Mouse (Mus musculus) midbrain, embryonic 16.5 days (tissue): ENCODE data around the gene Wbp2nl. TPM values are rescaled to one million over a fixed set of nuclear protein-coding genes. Genes with fewer than 3 reads are reported as not detected.

Experiments
- ATAC-seq: fragments of 200-750 bp; cut with Nextera tagmentation; 2 replicates; pipeline ENCODE4 v1.8.0; 2017; ENCODE audit warnings: moderate TSS enrichment
- H3K27ac ChIP-seq: fragments of 300-500 bp; sonication (generic); 2 replicates; pipeline ENCODE4 v1.5.1; 2014; ENCODE audit warnings: mild to moderate bottlenecking, low read length, mixed read lengths
- H3K27me3 ChIP-seq: fragments of 300-500 bp; sonication (generic); 2 replicates; pipeline ENCODE4 v1.6.1; 2014; ENCODE audit warnings: low read depth, low read length, mixed read lengths; ENCODE audit not compliant: control insufficient read depth, insufficient read depth
- H3K36me3 ChIP-seq: fragments of 300-500 bp; sonication (generic); 2 replicates; pipeline ENCODE4 v1.6.1; 2014; ENCODE audit warnings: mild to moderate bottlenecking, low read length, moderate library complexity, mixed read lengths; ENCODE audit not compliant: control insufficient read depth, insufficient read depth
- H3K4me1 ChIP-seq: fragments of 300-500 bp; sonication (generic); 2 replicates; pipeline ENCODE4 v1.6.1; 2014; ENCODE audit warnings: mild to moderate bottlenecking, low read length, mixed read lengths; ENCODE audit not compliant: control insufficient read depth, insufficient read depth
- H3K4me2 ChIP-seq: fragments of 300-500 bp; sonication (generic); 2 replicates; pipeline ENCODE4 v1.6.1; 2014; ENCODE audit warnings: mild to moderate bottlenecking, low read length, mixed read lengths
- H3K4me3 ChIP-seq: fragments of 300-500 bp; sonication (generic); 2 replicates; pipeline ENCODE4 v1.5.1; 2014; ENCODE audit warnings: low read depth, mild to moderate bottlenecking, low read length, moderate library complexity, mixed read lengths
- H3K9ac ChIP-seq: fragments of 300-500 bp; sonication (generic); 2 replicates; pipeline ENCODE4 v1.6.1; 2014; ENCODE audit warnings: low read depth, low read length, mixed read lengths
- H3K9me3 ChIP-seq: fragments of 300-500 bp; sonication (generic); replicated peaks from 2 replicates; pipeline ENCODE4 v1.6.1; 2014; ENCODE audit warnings: mild to moderate bottlenecking, low read length, mixed read lengths; ENCODE audit not compliant: control insufficient read depth, poor library complexity, severe bottlenecking
- WGBS: fragments of 180-500 bp; shearing (Covaris S2); extraction: QIAGEN DNeasy Blood & Tissue Kit; methylation state at CpG from one replicate; pipeline ENCODE4 v1.1.7; 2014; 5-methylcytosine and 5-hydroxymethylcytosine counted together
- polyA plus RNA-seq: library from polyadenylated mRNA; unstranded; fragments of >200 nt; fragmentation: Nextera tagmentation; extraction: Ambion mirVana; gene quantifications from 2 replicates; pipeline ENCODE4 v1.2.1, GENCODE M21; 2015

Gene Wbp2nl
- polyA plus RNA-seq, 1 experiment from 2014 or later, result 0.25 TPM

GRCm38 (mm10) chr15:82336629-82337028 lies 37.9 kb downstream of the Wbp2nl start:
- no peaks in the 10 kb centered on the region for H3K36me3 ChIP-seq
- peaks cover 7% of the 10 kb centered on the region for H3K27me3 ChIP-seq
- H3K4me1 ChIP-seq, result peaks cover 12% of the 10 kb centered on the region
- no peaks in the 10 kb centered on the region for H3K9me3 ChIP-seq
- no peak overlapping the region for H3K4me3 ChIP-seq
- ATAC-seq, result no peak
- no peak overlapping the region for H3K27ac ChIP-seq
- H3K9ac ChIP-seq, result no peak overlapping the region
- no peak overlapping the region for H3K4me2 ChIP-seq
- 77% methylated on average over 12 of the region's 12 CpGs for WGBS

- no peak for ATAC-seq
- Histone ChIP-seq H3K4me2 (peak overlapping the region; percentile 72), H3K27me3 (peaks cover 7% of the 10 kb centered on the region), H3K4me3 (peak overlapping the region; percentile 65), H3K9ac (peak overlapping the region; percentile 79), H3K36me3 (no peaks in the 10 kb centered on the region), H3K9me3 (no peaks in the 10 kb centered on the region), H3K4me1 (peaks cover 12% of the 10 kb centered on the region), H3K27ac (no peak overlapping the region)
- WGBS, result 54% methylated on average over 4 of the region's 4 CpGs
Measured at GRCm38 (mm10) chr15:82337875-82338274, 39.1 kb downstream of the Wbp2nl start.

- WGBS, result 0% methylated on average over 41 of the region's 41 CpGs
- H3K36me3 ChIP-seq, result no peaks in the 10 kb centered on the region
Measured at GRCm38 (mm10) chr15:82338593-82339112, 39.9 kb downstream of the Wbp2nl start, which contains the start of the genes Naga, Pheta2 and Smdt1. Naga (minus strand) TSS chr15:82338925. Pheta2 (plus strand) TSS chr15:82338942. Smdt1 (plus strand) TSS chr15:82338959.

GRCm38 (mm10) chr15:82339150-82339549 lies 40.4 kb downstream of the Wbp2nl start:
- H3K4me1 ChIP-seq, result peaks cover 12% of the 10 kb centered on the region
- WGBS, result 58% methylated on average over 10 of the region's 10 CpGs
- no peak for ATAC-seq
- no peaks in the 10 kb centered on the region for H3K36me3 ChIP-seq
- H3K9me3 ChIP-seq, result no peaks in the 10 kb centered on the region
- peak overlapping the region; percentile 72 for H3K4me2 ChIP-seq
- H3K27me3 ChIP-seq, result peaks cover 7% of the 10 kb centered on the region
- H3K27ac ChIP-seq, result no peak overlapping the region
- peak overlapping the region; percentile 79 for H3K9ac ChIP-seq
- H3K4me3 ChIP-seq, result peak overlapping the region; percentile 65

More at GRCm38 (mm10) chr15:82338593-82339112, 39.9 kb downstream of the Wbp2nl start, which contains the start of the genes Naga, Pheta2 and Smdt1:
- H3K4me3 ChIP-seq, result peak within 1 kb of the TSS; percentile 65
- peaks cover 12% of the 10 kb centered on the region for H3K4me1 ChIP-seq
- no peaks in the 10 kb centered on the region for H3K9me3 ChIP-seq
- H3K9ac ChIP-seq, result peak within 1 kb of the TSS; percentile 79
- peaks cover 7% of the 10 kb centered on the region for H3K27me3 ChIP-seq
- 0 out of 2 replicates have a peak within 1 kb of the TSS, but pooled peaks have one; percentile 42 for H3K27ac ChIP-seq
- peak within 1 kb of the TSS; percentile 72 for H3K4me2 ChIP-seq
- peak; percentile 81 for ATAC-seq

- H3K36me3 ChIP-seq, result no peaks in the 10 kb centered on the region
- no peak overlapping the region for H3K27ac ChIP-seq
- H3K4me2 ChIP-seq, result no peak overlapping the region
- peaks cover 12% of the 10 kb centered on the region for H3K4me1 ChIP-seq
- H3K4me3 ChIP-seq, result no peak overlapping the region
- H3K9ac ChIP-seq, result no peak overlapping the region
- 74% methylated on average over 8 of the region's 8 CpGs for WGBS
- H3K9me3 ChIP-seq, result no peaks in the 10 kb centered on the region
- ATAC-seq, result no peak
- peaks cover 7% of the 10 kb centered on the region for H3K27me3 ChIP-seq
Measured at GRCm38 (mm10) chr15:82339634-82340254, 41.0 kb downstream of the Wbp2nl start.

- ATAC-seq, result no peak
- H3K9ac ChIP-seq, result peak overlapping the region; percentile 56; the same call in 1 of the 2 replicates
- no peaks in the 10 kb centered on the region for H3K9me3 ChIP-seq
- H3K4me1 ChIP-seq, result peaks cover 12% of the 10 kb centered on the region
- H3K4me2 ChIP-seq, result peak overlapping the region; percentile 50
- no peak overlapping the region for H3K27ac ChIP-seq
- peaks cover 7% of the 10 kb centered on the region for H3K27me3 ChIP-seq
- 44% methylated on average over 21 of the region's 21 CpGs for whole genome bisulfite sequencing
- H3K36me3 ChIP-seq, result no peaks in the 10 kb centered on the region
- H3K4me3 ChIP-seq, result no peak overlapping the region; the same call in 1 of the 2 replicates
Measured at GRCm38 (mm10) chr15:82340414-82341035, 41.8 kb downstream of the Wbp2nl start.

- Histone ChIP-seq H3K4me1 (peaks cover 12% of the 10 kb centered on the region), H3K9me3 (no peaks in the 10 kb centered on the region), H3K27ac (no peak overlapping the region), H3K4me3 (peak overlapping the region; percentile 29), H3K9ac (peak overlapping the region; percentile 56), H3K27me3 (peaks cover 7% of the 10 kb centered on the region), H3K4me2 (peak overlapping the region; percentile 50), H3K36me3 (no peaks in the 10 kb centered on the region)
- 5% methylated on average over 39 of the region's 40 CpGs for WGBS
- ATAC-seq, result no peak
Measured at GRCm38 (mm10) chr15:82341036-82341501, 42.3 kb downstream of the Wbp2nl start.

GRCm38 (mm10) chr15:82341675-82342542 lies 43.2 kb downstream of the Wbp2nl start:
- Histone ChIP-seq H3K4me2 (no peak overlapping the region), H3K36me3 (no peaks in the 10 kb centered on the region), H3K9me3 (no peaks in the 10 kb centered on the region), H3K4me3 (no peak overlapping the region), H3K27me3 (peaks cover 7% of the 10 kb centered on the region), H3K4me1 (peaks cover 16% of the 10 kb centered on the region), H3K9ac (no peak overlapping the region), H3K27ac (no peak overlapping the region)
- WGBS, result 72% methylated on average over 15 of the region's 15 CpGs
- no peak for ATAC-seq
